21 mouse cellular contexts compared by ENCODE assay signal in genomic region chr2:11216847-11217246, GRCm38 (mm10). TPM values are rescaled to one million over a fixed set of nuclear protein-coding genes. Genes with fewer than 3 reads are reported as not detected.
DNase-seq lines count a peak whose midpoint lies in the region; ATAC-seq lines count a peak whose summit lies in the region.
"Had no signal": no experiment of that assay in that cellular context is flagged by ENCODE, and none has a peak within 500 bp of the region (broad histone marks: within the 10 kb centered on the region; RNA-seq: fewer than 3 reads in every experiment).

No protein-coding gene starts in this region.

- H3K27me3 ChIP-seq in megakaryocyte, embryonic 14.5 days (replicated peaks), result no peaks in the 10 kb centered on the region
- H3K27me3 ChIP-seq: CH12.LX; embryonic facial prominence, embryonic 12.5 days; embryonic facial prominence, embryonic 15.5 days had no signal

- peak overlapping the region; percentile 12 for H3K4me3 ChIP-seq in megakaryocyte, embryonic 14.5 days (replicated peaks)
- H3K4me3 ChIP-seq: embryonic facial prominence, embryonic 12.5 days; embryonic facial prominence, embryonic 15.5 days had no signal

- peaks cover 85% of the 10 kb centered on the region for H3K36me3 ChIP-seq in megakaryocyte, embryonic 14.5 days (replicated peaks; ENCODE audit: low read length)
- H3K36me3 ChIP-seq: embryonic facial prominence, embryonic 12.5 days; embryonic facial prominence, embryonic 15.5 days; G1E had no signal

- peaks cover 91% of the 10 kb centered on the region for H3K4me1 ChIP-seq in megakaryocyte, embryonic 14.5 days
- H3K4me1 ChIP-seq: embryonic facial prominence, embryonic 12.5 days; embryonic facial prominence, embryonic 15.5 days had no signal

- ATAC-seq in megakaryocyte, adult 5-6 weeks (ENCODE audit: poor library complexity, severe bottlenecking), result no peak
- peak; percentile 2 for ATAC-seq in CD4-positive, CD25-positive, alpha-beta regulatory T cell, adult 4 months
- ATAC-seq in megakaryocyte-erythroid progenitor cell, adult 5-6 weeks (replicated peaks; ENCODE audit: low FRiP score, low TSS enrichment, poor library complexity, severe bottlenecking), result peak; percentile 54; the same call in 1 of the 2 replicates
- ATAC-seq: forebrain, embryonic 14.5 days; forebrain, postnatal 0 days; hindbrain, postnatal 0 days; Patski had no signal

- H3K9me3 ChIP-seq in megakaryocyte, embryonic 14.5 days, result no peaks in the 10 kb centered on the region
- H3K9me3 ChIP-seq: embryonic facial prominence, embryonic 12.5 days; embryonic facial prominence, embryonic 15.5 days; G1E had no signal

- DNase-seq in CD4-positive, CD25-positive, alpha-beta regulatory T cell, adult 2 months (ENCODE audit: low read depth, low spot score), result peak; percentile 47
- DNase-seq in layer of hippocampus, adult 9-10 months (ENCODE audit: low spot score), result no peak
- DNase-seq: adrenal gland, adult 2 months; adrenal gland, postnatal 14 days; cerebellum, adult 11 months; cerebellum, adult 2 months; cerebellum, adult 9-11 months; cerebellum, postnatal 25 days; forebrain, postnatal 0 days; gastrocnemius, postnatal 36 days had no signal

RNA-seq across cellular contexts. Expression of gene Prkcq, which starts 44.9 kb away (rescaled TPM):
- 11.0 and 22.0 TPM in 2 replicates for polyA plus RNA-seq in megakaryocyte, embryonic 14.5 days (2012; ENCODE audit: insufficient read depth, low replicate concordance)
- 3.2 and 4.3 TPM in 2 replicates for total RNA-seq in megakaryocyte, adult 5-6 weeks (2015)
- total RNA-seq in megakaryocyte, adult 5-6 weeks (2017), result 3.5 and 3.9 TPM in 2 replicates
- 100 to 1,000 TPM; 134 to 151 TPM for polyA plus RNA-seq in CD4-positive, CD25-positive, alpha-beta regulatory T cell, adult 4 months (2017; shearing (Covaris generic))
- total RNA-seq in megakaryocyte-erythroid progenitor cell, adult 5-6 weeks (2014; fragmentation: Nextera tagmentation), result 6.9 and 18.0 TPM in 2 replicates
- 8.5 and 14.4 TPM in 2 replicates for total RNA-seq in megakaryocyte-erythroid progenitor cell, adult 5-6 weeks (2017)
- total RNA-seq: CH12.LX had no signal
- polyA plus RNA-seq: G1E had no signal
